Mouse (Mus musculus) midbrain, postnatal 0 days (tissue): ENCODE measurements around the gene Fam83d. TPM values are rescaled to one million over a fixed set of nuclear protein-coding genes. Genes with fewer than 3 reads are reported as not detected.
A peak's percentile ranks its signal among the peaks of the same experiment; 100 is the strongest.
"Not testable (repeated sequence)": the region's sequence is repeated elsewhere in the genome, so short reads cannot be mapped to it uniquely, and the experiment has no call there.

Experiments used
- ATAC-seq: fragments of 200-750 bp; cut with Nextera tagmentation; 2 replicates; pipeline ENCODE4 v1.8.0; 2017; ENCODE audit warnings: moderate number of reproducible peaks, mild to moderate bottlenecking, moderate TSS enrichment, moderate library complexity; ENCODE audit not compliant: low FRiP score
- DNase-seq: peaks from one replicate; pipeline ENCODE4 v3.0.0-alpha.2; 2015; ENCODE audit warnings: low spot score
- H3K27ac ChIP-seq: fragments of 300-500 bp; sonication (generic); 2 replicates; pipeline ENCODE4 v1.5.1; 2014; ENCODE audit warnings: low read depth, mild to moderate bottlenecking, low read length, mixed read lengths
- H3K27me3 ChIP-seq: fragments of 300-500 bp; sonication (generic); 2 replicates; pipeline ENCODE4 v1.6.1; 2014; ENCODE audit warnings: low read length, control low read depth, mixed read lengths; ENCODE audit not compliant: insufficient read depth
- H3K36me3 ChIP-seq: fragments of 300-500 bp; sonication (generic); 2 replicates; pipeline ENCODE4 v1.6.1; 2014; ENCODE audit warnings: low read length, control low read depth, mixed read lengths; ENCODE audit not compliant: insufficient read depth
- H3K4me1 ChIP-seq: fragments of 300-500 bp; sonication (generic); 2 replicates; pipeline ENCODE4 v1.6.1; 2014; ENCODE audit warnings: mild to moderate bottlenecking, control low read depth, antibody characterized with exemption, low read length, mixed read lengths; ENCODE audit not compliant: insufficient read depth
- H3K4me2 ChIP-seq: fragments of 300-500 bp; sonication (generic); 2 replicates; pipeline ENCODE4 v1.6.1; 2014; ENCODE audit warnings: low read depth, mild to moderate bottlenecking, low read length, mixed read lengths; ENCODE audit not compliant: poor library complexity, severe bottlenecking
- H3K4me3 ChIP-seq: fragments of 300-500 bp; sonication (generic); 2 replicates; pipeline ENCODE4 v1.5.1; 2014; ENCODE audit warnings: low read depth, mild to moderate bottlenecking, low read length, moderate library complexity
- H3K9ac ChIP-seq: fragments of 300-500 bp; sonication (generic); replicated peaks from 2 replicates; pipeline ENCODE4 v1.6.1; 2014; ENCODE audit warnings: mild to moderate bottlenecking, low read length, moderate library complexity, mixed read lengths; ENCODE audit not compliant: poor library complexity, severe bottlenecking
- H3K9me3 ChIP-seq: fragments of 300-500 bp; sonication (generic); 2 replicates; pipeline ENCODE4 v1.6.1; 2016; ENCODE audit warnings: low read length, control low read depth
- CTCF ChIP-seq: IDR thresholded peaks from 2 replicates; pipeline ENCODE4 v1.5.1; 2016; ENCODE audit warnings: antibody characterized with exemption, mild to moderate bottlenecking
- WGBS: fragments of 180-500 bp; shearing (Covaris S2); extraction: QIAGEN DNeasy Blood & Tissue Kit; methylation state at CpG from one replicate; pipeline ENCODE4 v1.1.7; 2014; 5-methylcytosine and 5-hydroxymethylcytosine counted together
- polyA plus RNA-seq: library from polyadenylated mRNA; unstranded; fragments of >200 nt; fragmentation: Nextera tagmentation; extraction: Ambion mirVana; gene quantifications from 2 replicates; pipeline ENCODE4 v1.2.1, GENCODE M21; 2015
- total RNA-seq: library from RNA; depleted of rRNA; stranded (reverse); fragments of >200 nt; gene quantifications from 2 replicates; pipeline ENCODE4 v1.2.3, GENCODE M21; 2014

Fam83d gene
- total and polyA plus RNA-seq, 2 experiments from 2014 or later, result 3.8 to 6.6 TPM

DNA sequence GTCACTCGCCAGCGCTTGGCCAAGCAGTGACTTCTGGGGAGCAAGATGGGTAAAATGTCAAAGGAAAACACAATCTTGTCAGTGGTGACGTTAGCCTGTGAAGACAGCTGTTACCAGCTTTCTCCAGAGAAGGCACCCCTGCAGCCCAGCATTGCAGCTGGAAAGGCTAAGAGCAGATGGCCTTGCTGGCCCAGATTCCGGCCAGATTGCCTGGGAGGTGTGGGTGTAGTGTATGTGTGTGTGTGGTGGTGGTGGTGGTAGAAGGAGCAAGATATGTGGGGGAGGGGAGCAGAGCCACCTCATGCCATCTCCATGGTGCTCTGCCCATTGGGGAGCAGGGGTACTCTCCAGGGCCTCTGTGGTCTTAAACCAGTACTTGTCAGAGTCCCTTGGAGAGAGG, 34.8 kb upstream of the Fam83d start:
- no peak overlapping the region for H3K27ac ChIP-seq
- no peaks in the 10 kb centered on the region for H3K4me1 ChIP-seq
- no peaks in the 10 kb centered on the region for H3K27me3 ChIP-seq
- TF ChIP-seq CTCF, result no peak
- no peaks in the 10 kb centered on the region for H3K36me3 ChIP-seq
- H3K4me3 ChIP-seq, result no peak overlapping the region
- ATAC-seq (no peak), DNase-seq (no peak)
- no peak overlapping the region for H3K4me2 ChIP-seq
- WGBS, result 83% methylated on average over 4 of the region's 4 CpGs
- no peaks in the 10 kb centered on the region for H3K9me3 ChIP-seq
- H3K9ac ChIP-seq, result no peak overlapping the region

DNA sequence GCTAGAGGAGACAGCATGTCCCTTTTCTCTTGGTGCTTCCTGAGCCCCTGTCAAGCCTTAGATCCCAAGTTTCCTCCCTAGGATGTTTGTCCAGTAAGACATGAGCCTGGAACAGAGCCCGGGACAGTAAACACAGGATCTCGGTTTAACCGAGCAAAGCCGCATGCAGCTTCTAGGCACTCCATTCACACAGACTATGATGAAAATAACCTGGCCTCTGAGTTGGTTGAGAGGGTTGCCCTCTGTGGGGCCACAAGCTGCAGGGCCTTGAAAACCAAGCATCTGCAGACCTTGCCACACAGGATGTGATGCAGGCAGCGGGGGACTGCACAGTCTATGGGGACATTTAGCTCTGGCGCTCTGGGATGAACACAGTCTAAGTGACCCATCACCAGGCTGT, 34.0 kb upstream of the Fam83d start:
- no peak for ATAC-seq
- H3K27me3 ChIP-seq, result no peaks in the 10 kb centered on the region
- H3K36me3 ChIP-seq, result no peaks in the 10 kb centered on the region
- H3K9ac ChIP-seq, result no peak overlapping the region
- no peak overlapping the region for H3K4me2 ChIP-seq
- no peaks in the 10 kb centered on the region for H3K9me3 ChIP-seq
- 82% methylated on average over 6 of the region's 6 CpGs for WGBS
- no peak overlapping the region for H3K4me3 ChIP-seq
- no peak for DNase-seq
- no peak overlapping the region for H3K27ac ChIP-seq
- no peak for TF ChIP-seq CTCF
- no peaks in the 10 kb centered on the region for H3K4me1 ChIP-seq

GRCm38 (mm10) chr2:158734500-158735152, 33.3 kb upstream of the Fam83d start:
- no peak overlapping the region for H3K4me3 ChIP-seq
- no peaks in the 10 kb centered on the region for H3K9me3 ChIP-seq
- H3K27me3 ChIP-seq, result no peaks in the 10 kb centered on the region
- 0 out of 2 replicates have a peak overlapping the region, but pooled peaks have one; percentile 14 for H3K27ac ChIP-seq
- H3K9ac ChIP-seq, result no peak overlapping the region
- WGBS, result 71% methylated on average over 7 of the region's 7 CpGs
- no peaks in the 10 kb centered on the region for H3K36me3 ChIP-seq
- TF ChIP-seq CTCF, result no peak
- no peak overlapping the region for H3K4me2 ChIP-seq
- ATAC-seq (no peak; the same call in 1 of the 2 replicates), DNase-seq (peak; percentile 53)
- H3K4me1 ChIP-seq, result no peaks in the 10 kb centered on the region

DNA sequence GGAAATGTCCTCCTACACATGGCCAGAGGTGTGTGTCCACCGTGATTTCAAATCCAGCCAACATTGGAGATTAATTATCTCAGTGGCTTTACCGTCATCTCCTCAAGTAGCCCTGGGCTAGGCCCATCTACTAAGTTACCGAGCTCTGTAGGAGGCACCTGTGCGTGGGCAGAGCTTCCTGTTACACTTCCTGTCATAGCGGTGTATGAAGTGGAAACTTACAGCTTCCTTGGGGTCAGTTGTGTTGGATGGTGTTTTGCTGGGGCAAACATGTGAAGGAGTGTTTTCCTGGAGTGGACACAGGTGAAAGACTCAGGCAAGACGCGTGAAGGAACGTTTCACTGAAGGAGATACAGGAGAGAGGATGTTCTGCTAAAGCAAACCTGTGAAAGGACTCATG, 32.6 kb upstream of the Fam83d start:
- WGBS, result 92% methylated on average over 8 of the region's 8 CpGs
- Histone ChIP-seq H3K27ac (no peak overlapping the region), H3K4me1 (no peaks in the 10 kb centered on the region), H3K9me3 (no peaks in the 10 kb centered on the region), H3K9ac (no peak overlapping the region), H3K27me3 (no peaks in the 10 kb centered on the region), H3K36me3 (no peaks in the 10 kb centered on the region), H3K4me2 (no peak overlapping the region), H3K4me3 (no peak overlapping the region)
- DNase-seq, result no peak
- no peak for TF ChIP-seq CTCF
- no peak for ATAC-seq

DNA sequence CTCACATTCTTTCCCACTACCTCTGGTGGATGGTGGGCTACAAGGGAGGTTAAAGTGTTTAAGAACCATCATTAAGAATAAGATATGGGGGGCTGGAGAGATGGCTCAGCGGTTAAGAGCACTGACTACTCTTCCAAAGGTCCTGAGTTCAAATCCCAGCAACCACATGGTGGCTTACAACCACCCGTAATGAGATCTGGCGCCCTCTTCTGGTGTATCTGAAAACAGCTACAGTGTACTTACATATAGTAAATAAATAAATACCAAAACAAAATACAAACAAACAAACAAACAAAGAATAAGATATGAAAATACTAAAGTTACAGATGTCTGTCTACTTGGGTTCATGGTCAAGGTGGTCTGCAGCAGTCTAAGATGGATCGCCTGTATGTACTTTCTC, 31.6 kb upstream of the Fam83d start:
- not testable (repeated sequence) for H3K4me3 ChIP-seq, H3K4me2 ChIP-seq, H3K4me1 ChIP-seq, H3K27ac ChIP-seq, DNase-seq, ATAC-seq, H3K36me3 ChIP-seq, H3K9ac ChIP-seq, H3K27me3 ChIP-seq, H3K9me3 ChIP-seq
- WGBS, result 94% methylated on average over 4 of the region's 4 CpGs
- 0 out of 2 replicates have a peak, but pooled peaks have one; percentile 5 for TF ChIP-seq CTCF

GRCm38 (mm10) chr2:158738591-158738990, 29.3 kb upstream of the Fam83d start:
- no peak for TF ChIP-seq CTCF
- peak; percentile 40 for DNase-seq

More at GRCm38 (mm10) chr2:158738591-158738990, 29.3 kb upstream of the Fam83d start:
- Histone ChIP-seq H3K4me1 (no peaks in the 10 kb centered on the region), H3K36me3 (no peaks in the 10 kb centered on the region; the same call in none of the 2 replicates), H3K4me2 (no peak overlapping the region), H3K9ac (no peak overlapping the region), H3K4me3 (no peak overlapping the region), H3K27me3 (no peaks in the 10 kb centered on the region), H3K9me3 (no peaks in the 10 kb centered on the region), H3K27ac (no peak overlapping the region)
- peak; percentile 55; the same call in 1 of the 2 replicates for ATAC-seq
- 22% methylated on average over 11 of the region's 11 CpGs for WGBS
